Mouse (Mus musculus): ENCODE data around the gene Gm14819.
"Not testable (repeated sequence)": the region's sequence is repeated elsewhere in the genome, so short reads cannot be mapped to it uniquely, and the experiment has no call there.

Gene Gm14819

GRCm38 (mm10) chrX:35403883-35404282 is at the start of gene Gm14819:
Gm14819 (plus strand) TSS chrX:35404183.
- not testable (repeated sequence) for DNase-seq (ENCODE audit: low spot score)

Data from yolk sac, embryonic 10.5 days (tissue).